Mouse (Mus musculus) cerebellum, adult 2 months (tissue): ENCODE data around the gene Supt6.

ENCODE experiments used
- CTCF ChIP-seq: fragments of 200-500 bp; IDR thresholded peaks from 2 replicates; pipeline ENCODE4 v1.5.1; 2011; ENCODE audit warnings: low read depth, mild to moderate bottlenecking, control low read depth, low read length, moderate library complexity, borderline replicate concordance; ENCODE audit not compliant: insufficient read depth
- POLR2A ChIP-seq: fragments of 200-500 bp; IDR thresholded peaks from 2 replicates; pipeline ENCODE4 v1.6.1; 2011; ENCODE audit warnings: low read length, control low read depth, borderline replicate concordance; ENCODE audit not compliant: insufficient read depth

- TF ChIP-seq CTCF (no peak), POLR2A (no peak)
These were observed 69.9 kb downstream of the Supt6 start for GRCm38 (mm10) chr11:78175771-78176401.
